Mouse (Mus musculus) heart, adult 11 months (tissue): ENCODE measurements around the gene Bbs1.
"Not testable (repeated sequence)": the region's sequence is repeated elsewhere in the genome, so short reads cannot be mapped to it uniquely, and the experiment has no call there.

Source experiments
- DNase-seq: peaks from one replicate; pipeline ENCODE4 v3.0.0; 2022

Gene Bbs1

DNA sequence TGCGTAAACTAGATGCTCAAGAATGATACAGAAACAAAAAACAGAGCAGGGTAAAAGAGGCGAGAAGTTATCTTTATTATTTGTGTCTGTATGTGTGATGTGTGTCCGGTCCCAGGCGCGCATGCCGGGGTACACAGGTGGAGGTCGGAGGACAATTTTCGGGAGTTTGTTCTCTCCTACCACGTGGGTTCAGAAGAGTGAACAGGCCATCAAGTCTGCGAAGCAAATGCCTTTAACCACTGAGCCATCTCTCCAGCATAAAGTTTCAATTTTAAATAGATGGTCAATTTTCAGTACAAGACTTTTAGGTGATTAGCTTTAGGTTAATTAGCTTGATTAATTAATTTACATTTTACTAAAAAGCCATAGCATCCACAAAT lies 27.1 kb downstream of the Bbs1 start:
- no peak for DNase-seq

DNA sequence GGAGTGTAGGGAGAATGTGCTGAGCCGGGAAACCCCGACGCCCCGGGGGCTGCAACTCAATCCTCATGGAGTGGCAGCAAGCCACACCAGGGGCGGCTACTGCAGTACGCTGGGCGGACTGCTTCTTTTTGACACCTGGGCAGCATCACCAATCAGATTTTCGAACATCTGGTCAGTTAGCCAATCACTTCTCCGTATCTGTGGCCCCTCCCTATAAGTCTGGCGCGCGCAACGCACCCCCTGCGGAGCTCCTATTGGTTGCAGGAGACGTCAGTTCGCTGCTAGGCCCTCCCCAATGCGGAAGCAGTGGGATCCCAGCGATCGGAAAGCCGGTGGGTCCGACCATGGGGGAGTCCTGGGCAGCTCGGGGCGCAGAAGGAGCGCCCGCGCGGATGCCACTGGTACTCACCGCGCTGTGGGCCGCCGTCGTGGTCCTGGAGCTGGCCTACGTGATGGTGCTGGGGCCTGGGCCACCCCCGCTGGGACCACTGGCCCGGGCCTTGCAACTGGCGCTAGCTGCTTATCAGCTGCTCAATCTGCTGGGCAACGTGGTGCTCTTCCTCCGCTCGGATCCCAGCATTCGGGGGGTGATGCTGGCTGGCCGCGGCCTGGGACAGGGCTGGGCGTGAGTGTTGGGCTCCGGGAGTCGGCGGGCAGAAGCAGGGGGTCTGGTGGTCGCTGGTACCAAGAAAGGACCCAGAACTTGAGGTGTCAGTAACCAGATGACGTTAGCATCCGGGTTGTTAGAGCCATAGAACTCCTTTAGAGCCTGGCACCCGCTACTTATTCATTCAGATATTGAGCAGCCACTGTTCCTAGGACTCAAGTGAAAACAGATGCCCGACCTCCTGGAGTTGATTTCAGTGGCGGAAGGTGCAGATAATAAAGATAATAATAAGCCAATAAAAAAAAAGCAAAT lies 27.8 kb downstream of the Bbs1 start, which contains the start of gene Zdhhc24:
Gene Zdhhc24 (plus strand): TSS at position 264 of the 919 bp plus-strand sequence.
- peak; percentile 100 for DNase-seq

DNA sequence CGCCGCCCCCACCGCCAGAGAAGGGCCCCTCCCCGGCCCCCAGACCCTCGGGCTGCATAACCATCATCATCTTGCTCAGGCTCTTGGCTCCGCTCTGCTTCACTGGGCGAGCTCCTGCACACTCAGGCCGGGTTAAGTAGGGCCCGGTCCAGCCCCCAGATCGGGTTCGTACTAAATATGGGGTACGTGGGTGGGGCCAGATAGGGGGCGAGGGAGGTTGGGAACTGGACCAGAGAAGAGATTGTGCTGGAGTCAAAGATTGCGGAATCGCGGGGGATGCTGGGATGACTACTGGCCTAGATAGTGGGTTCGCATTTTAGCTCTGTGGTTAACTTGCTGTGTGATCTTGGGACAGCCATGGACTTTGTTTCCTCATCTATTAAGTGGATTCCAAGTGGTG lies 28.6 kb downstream of the Bbs1 start, which contains the start of gene Actn3:
Gene Actn3 (minus strand): TSS at position 125 of the 400 bp plus-strand sequence.
- DNase-seq = peak; percentile 97

DNA sequence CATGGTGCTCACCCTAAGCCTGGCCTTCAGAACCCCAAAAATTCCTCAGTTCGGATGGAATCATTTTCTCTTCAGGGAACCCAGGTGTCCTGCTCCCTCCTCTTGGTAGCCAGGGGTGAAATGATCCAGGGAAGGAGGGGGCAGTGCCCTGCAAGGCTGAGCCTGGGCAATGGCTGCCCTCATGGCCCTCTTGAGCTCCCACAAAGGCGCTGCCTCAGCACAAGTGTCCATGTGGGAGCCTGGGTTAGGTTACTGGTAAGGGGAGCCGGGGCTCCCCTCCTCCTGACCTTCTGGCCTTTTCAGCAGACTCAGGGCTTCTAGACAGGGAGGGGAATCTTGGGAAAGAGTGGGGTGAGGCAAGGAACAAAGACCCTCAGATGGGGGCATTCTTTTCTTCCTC lies 29.7 kb downstream of the Bbs1 start:
- no peak for DNase-seq

DNA sequence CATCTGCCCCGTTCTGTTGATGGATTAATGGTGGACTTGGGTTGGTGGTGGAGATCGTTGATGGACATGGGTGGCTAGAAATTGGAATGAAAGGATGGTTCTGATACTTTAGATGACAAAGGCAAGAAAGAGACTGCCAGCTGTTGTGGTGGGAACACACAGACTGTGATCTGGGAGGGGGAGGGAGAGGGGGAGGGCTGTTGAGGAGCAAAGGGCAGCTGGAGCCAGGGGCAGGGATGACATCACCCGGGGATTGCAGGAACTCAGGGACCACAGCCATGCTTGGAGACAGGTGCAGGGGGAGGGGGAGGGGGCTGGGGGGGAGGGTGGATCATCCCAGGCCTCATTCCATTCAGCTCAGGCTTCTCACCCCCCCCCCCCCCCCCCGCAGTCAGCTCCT lies 30.2 kb downstream of the Bbs1 start:
- DNase-seq = no peak

DNA sequence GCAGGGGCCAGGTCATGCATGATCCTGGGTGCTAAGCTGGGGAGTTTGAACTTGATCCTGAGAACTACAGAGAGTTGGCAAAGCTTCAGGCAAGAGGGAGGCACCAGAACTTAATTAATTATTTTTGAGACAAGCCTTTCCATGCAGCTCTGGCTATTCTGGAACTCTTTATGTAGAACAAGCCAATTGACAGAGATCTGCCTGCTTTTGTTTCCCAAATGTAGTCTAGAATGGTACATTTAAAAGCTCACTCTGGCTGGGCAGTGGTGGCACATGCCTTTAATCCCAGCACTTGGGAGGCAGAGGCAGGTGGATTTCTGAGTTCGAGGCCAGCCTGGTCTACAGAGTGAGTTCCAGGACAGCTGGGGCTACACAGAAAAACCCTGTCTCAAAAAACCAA lies 31.8 kb downstream of the Bbs1 start:
- DNase-seq = not testable (repeated sequence)

DNA sequence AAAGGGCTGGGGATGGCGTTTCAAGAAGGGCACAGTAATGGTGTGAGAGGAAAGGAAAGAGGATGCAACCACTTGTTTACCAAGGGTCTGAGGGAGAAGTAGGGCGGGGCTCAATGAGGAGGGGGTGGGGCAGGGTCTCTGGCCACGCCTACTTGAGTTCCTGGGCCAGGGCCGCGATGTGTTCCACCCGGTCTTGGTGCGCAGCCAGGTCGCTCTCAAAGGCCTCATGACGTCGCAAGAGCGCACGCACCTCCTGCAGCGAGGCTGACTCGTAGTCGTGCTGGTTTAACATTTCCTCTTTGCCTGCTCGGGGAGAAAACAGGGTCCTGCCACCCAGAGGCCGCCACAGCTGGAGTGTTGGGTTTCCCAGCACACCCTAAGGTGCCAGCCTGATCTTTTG lies 41.3 kb downstream of the Bbs1 start:
- no peak for DNase-seq

DNA sequence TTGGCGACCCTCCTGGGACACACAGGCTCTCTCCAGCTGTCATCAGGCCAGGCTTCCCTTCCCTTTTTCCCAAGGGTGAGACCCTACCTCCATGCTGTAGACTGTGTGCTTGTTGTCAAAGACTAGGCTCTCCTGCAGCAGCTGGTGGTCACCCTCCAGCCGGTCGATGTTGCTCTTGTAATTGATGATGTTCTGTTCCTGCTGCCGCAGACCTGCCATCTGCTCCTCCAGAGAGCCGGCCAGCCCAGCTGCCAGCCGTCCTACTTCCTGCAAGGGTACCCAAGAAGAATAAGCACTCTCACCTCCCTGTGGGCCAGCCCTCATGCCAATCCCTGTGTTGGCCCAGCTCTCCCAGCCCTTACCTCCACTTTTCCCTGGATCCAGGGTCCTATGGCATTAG lies 43.4 kb downstream of the Bbs1 start:
- no peak for DNase-seq

DNA sequence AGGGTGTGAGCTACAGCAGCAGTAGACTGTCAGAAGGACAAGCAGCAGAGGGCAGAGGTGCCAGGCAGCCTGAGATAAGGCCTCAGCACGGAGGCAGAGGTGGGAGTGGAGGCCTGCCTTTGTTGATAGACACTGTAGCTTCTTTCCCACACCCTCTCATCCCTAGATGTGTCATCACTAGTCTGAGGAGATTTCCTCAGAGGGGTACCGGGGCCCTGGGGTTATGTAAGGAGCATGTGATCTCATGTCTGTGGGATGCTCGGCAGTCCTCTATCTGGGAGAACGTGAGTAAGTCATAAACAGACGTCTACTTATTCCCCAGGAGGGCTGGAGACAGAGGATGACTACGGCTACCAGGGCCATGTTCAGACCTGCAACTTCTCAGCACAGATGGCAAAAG lies 47.3 kb downstream of the Bbs1 start:
- DNase-seq = no peak

DNA sequence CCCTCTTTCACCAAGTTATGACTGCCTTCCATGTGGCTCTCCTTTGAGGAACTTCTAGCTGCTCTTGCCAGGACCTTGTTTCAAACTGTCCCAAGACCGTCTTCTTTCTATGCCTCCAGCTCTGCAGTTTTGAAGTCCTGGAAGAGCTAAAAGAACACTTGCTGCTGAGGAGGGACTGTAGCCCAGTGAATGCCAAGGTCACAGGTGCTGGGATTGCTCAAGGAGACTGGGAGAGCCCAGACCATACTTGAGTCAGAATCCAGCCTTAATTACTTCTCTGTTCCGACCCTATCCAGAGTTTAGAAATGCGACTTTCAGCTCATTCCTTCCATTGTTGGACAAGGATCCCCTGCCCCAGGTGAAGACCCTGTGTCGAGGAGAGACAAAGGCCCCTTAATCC lies 50.5 kb downstream of the Bbs1 start:
- DNase-seq = no peak

DNA sequence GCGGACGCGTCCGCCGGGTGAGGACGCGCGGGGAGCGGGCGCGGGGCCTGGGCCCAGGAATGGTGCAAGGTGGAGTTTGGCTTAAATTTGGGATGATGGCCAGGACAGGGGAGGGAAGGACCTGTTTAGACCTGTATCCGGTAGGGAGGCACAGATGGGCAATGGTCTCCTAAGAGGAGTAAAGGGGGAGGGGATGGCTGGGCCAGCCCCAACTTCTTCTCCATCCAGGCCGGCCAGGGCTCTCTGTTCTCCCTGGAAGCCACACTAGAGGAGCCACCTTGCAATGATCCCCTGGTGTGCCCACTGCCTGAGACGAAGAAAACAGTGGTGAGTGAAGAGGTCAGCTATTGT lies 51.0 kb downstream of the Bbs1 start:
- DNase-seq = no peak

DNA sequence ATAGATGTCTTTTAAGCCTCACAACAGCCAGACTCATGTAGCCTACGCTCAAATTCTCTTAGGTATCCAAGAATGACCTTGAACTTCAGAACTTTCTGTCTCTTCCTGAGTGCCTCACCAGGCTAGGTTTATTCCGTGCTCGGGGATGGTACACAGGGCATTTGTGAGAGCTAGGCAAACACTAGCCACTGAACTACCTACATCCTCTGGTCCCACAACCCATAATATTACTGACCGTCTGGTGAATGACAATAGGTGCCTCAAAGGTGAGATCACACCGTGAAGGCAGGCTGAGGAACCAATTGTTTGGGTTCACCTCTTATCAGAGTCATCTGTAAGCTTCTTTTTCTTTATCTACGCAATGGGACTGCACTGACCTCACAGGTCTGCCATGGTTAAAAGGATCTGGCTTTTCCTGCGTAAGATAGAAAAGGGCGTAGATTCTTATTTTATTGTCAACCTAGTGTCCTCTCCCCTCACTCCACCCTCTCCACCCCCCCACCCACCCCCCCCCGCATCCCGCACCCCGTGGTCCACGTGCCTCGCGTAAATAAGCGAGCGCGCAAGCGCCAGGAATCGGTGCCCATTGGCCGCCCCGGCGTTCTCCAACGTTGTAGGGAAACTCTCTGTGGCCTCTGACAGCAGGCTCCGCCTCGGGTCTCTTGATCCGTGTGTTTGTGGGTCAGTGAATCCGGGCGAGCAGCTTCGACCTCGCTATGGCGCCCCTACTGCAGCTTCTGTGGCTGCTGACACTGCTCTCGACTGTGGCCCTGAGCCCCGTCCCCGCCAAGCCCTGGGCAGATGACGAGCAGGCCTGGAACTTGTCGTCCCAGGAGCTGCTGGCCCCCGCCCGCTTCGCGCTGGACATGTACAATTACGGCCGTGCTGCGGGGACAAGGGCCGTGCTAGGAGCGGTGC lies 51.6 kb downstream of the Bbs1 start, which contains the start of gene Ctsf:
Gene Ctsf (plus strand): TSS at position 579 of the 918 bp plus-strand sequence.
- DNase-seq = peak; percentile 99

DNA sequence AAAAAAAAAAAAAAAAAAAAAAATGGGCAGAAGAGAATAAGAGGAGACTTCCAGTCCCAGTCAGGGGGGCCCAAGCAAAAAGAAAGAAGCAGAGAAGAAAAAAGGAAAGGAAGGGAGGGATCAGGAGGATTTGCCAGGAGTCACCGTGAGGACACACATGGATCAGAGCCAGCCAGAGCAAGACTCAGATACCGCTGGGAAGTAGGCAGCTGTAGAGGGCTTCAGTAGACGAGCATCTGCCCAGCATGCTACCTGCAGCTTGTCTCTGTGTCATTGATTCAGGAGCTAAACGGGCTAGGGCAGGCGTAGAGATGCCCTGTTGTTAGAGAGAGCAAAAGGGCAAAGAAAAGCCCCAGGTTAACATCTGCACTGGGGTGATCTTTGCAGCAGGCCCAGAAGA lies 56.1 kb downstream of the Bbs1 start:
- no peak for DNase-seq

DNA sequence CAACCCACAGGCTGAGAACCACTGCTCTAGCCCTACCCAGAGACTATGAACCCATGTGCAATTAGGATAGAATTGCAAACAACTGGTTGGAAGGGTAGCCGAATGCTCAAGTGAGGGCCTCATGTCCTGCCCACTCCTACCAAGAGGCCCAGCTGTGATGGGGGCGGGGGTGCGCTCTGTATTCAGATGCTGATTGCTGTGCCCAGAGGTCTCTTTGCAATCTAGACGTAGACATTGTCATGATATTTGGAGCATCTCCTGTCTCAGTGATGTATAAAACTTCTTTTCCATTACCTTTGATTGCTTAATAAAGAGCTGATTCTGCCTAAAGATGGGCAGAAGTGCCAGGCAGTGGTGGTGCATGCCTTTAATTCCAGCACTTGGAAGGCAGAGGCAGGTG lies 56.6 kb downstream of the Bbs1 start:
- DNase-seq = no peak

DNA sequence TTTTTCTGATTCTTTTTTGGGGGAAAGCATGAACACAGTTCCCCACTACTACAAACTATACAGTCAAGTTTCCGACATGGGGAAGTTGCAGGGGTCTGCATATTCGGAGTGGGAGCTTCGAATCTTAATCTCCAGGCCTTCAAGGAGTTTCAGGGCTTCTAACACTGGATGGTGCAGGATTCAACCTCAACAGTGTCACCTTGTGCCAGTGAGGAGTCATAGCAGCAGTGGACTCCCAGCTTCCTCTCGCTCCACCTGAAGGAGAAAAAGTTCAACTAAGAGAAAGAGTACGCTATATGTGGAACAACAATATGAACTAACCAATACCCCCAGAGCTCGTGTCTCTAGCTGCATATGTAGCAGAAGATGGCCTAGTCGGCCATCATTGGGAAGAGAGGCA lies 58.9 kb downstream of the Bbs1 start:
- DNase-seq = no peak

DNA sequence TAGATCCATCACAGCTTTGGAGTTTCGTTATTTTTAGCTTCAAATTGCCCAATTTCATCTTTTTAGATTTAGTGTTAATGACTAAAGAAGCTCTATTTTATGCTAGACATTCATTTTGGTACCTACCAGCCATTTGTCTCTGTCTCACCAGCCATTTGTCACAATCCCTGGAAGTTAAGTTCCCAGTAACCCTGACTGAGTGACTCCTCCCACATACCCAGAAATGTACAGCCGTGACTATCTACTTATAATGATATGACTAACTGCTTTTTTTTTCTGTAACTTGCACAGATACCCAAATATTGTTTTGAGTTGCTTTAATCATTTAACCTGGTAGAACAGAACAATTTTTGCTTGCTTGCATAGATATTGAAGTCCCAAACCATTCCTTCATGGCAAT lies 60.6 kb downstream of the Bbs1 start:
- no peak for DNase-seq

DNA sequence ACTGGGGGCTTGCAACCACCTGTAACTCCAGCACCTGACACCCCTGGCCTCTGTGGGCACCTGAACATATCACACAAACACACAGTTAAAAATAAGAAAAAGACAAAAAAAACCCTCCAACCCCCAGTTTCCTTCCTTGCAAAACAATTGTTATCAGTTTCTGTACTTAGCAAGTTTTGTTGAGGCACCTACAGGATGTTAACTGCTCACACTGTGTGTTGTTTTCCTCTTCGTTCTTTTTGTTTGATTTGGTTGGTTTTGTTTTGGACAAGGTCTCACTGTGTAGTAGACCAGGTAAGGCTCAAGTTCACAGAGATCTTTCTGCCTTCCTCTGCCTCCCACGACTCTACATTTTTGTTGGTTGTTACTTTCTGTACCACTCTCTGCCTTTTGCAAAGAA lies 63.8 kb downstream of the Bbs1 start:
- no peak for DNase-seq

DNA sequence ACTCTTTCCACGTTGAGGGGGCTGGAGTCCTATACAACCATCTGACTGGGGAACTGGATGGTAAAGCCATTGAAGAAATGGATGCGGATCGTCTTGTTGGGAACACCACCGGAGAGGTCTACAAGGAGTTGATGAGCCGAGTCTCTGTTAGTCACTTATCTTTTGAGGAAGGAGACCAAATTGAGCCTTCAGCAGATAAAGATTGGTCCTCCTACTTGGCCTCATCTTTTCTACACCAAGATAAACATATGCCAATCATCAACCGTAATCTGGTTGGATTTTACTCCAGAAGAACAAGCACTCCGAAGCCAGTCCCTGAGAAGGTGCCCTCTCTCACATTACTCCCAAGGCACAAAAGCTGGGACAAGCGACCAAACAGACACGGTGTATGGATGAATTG lies 65.6 kb downstream of the Bbs1 start:
- no peak for DNase-seq

DNA sequence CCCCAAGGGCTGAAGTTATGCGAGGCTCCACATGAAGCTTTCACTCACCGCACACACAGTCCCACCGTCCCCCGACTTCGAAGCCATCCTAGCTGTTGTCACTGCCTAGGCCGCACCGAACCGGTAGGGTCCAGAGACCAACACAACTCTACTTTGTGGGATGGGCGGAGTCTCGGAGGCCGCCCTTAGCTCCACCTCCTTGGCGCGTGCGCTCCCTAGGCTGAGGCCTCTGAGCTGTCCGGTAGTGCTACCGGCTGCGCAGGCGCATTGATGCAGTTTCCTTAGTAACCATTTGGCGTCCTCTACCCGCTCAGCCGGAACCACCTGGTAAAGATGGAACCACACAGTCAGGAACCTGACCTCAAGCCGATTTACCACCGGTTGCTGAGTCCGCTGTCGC lies 67.3 kb downstream of the Bbs1 start, which contains the start of the genes Ccs and Ccdc87:
Gene Ccs (minus strand): TSS at position 184 of the 400 bp plus-strand sequence.
Gene Ccdc87 (plus strand): TSS at position 218 of the 400 bp plus-strand sequence.
- DNase-seq = peak; percentile 100

DNA sequence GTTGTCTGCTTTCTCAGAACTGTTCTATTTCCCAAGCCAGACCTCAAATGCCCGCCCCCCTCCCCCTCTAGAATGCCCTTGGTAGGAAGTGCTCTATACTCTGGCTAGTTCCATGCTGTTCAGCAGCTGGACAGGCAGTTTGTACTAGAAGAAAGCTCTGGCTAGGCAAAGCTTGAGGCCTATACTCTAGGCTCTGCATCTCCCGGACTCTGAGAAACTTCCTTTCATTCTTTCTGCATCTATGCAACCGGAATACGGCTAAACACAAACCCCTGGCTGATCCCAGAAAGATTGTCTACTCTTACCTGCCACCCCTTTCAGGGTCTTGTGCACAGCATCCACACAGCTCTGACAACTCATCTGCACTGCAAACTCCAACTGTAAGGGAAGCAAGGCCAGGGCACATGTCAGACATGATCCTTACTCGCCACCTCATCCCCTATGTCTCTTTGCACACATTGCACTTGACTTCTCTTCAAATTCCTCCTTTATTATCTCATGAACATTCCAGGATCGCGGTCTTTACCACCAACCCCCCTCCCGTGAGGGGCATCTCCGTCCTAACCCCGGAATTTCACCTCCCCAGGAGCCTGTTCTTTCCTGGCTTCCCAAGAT lies 67.8 kb downstream of the Bbs1 start:
- no peak for DNase-seq

DNA sequence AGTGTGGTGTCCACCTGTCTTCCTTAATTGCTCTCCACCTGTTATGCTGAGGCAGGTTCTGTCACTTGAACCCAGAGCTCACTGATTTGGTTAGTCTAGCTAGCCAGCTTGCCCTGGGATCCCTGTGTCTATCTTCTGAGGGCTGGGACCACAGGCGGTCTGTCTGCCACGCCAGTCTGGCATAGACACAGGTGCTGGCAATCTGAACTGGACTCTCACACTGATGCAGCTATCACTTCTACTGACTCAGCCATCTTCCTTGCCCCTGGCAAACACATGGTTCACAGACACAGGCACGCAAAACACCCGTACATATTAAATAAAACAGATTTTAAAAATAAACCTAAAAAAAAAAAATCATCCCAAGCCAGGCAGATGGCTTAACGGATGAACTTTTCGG lies 69.4 kb downstream of the Bbs1 start:
- no peak for DNase-seq
